Mouse (Mus musculus): ENCODE data around the gene Chd3.

- TF ChIP-seq CTCF (IDR thresholded peaks at IDR 0.05; ENCODE audit: extremely low read depth, insufficient read depth, insufficient read length, insufficient replicate concordance) (no peak), POLR2A (IDR thresholded peaks at IDR 0.05; ENCODE audit: low read depth, low read length) (no peak)
Observed at GRCm38 (mm10) chr11:69388680-69389079, 19.5 kb upstream of the Chd3 start.
